Mouse (Mus musculus) intestine, postnatal 0 days (tissue): ENCODE measurements around the gene Cdc26. TPM values are rescaled to one million over a fixed set of nuclear protein-coding genes. Genes with fewer than 3 reads are reported as not detected.
A peak's percentile ranks its signal among the peaks of the same experiment; 100 is the strongest.

Experiments
- ATAC-seq: fragments of 200-750 bp; cut with Nextera tagmentation; 2 replicates; pipeline ENCODE4 v1.8.0; 2017; ENCODE audit warnings: mild to moderate bottlenecking, moderate TSS enrichment, moderate library complexity
- H3K27ac ChIP-seq: fragments of 300-500 bp; sonication (generic); 2 replicates; pipeline ENCODE4 v1.5.1; 2014; ENCODE audit warnings: mild to moderate bottlenecking, low read depth, low read length, moderate library complexity
- H3K27me3 ChIP-seq: fragments of 300-500 bp; sonication (generic); replicated peaks from 2 replicates; pipeline ENCODE4 v1.6.1; 2014; ENCODE audit warnings: low read length, mixed read lengths; ENCODE audit not compliant: control insufficient read depth, insufficient read depth
- H3K36me3 ChIP-seq: fragments of 300-500 bp; sonication (generic); 2 replicates; pipeline ENCODE4 v1.6.1; 2014; ENCODE audit warnings: mild to moderate bottlenecking, moderate library complexity; ENCODE audit not compliant: control insufficient read depth, insufficient read depth
- H3K4me1 ChIP-seq: fragments of 300-500 bp; sonication (generic); replicated peaks from 2 replicates; pipeline ENCODE4 v1.6.1; 2014; ENCODE audit warnings: antibody characterized with exemption, low read length, mixed read lengths; ENCODE audit not compliant: control insufficient read depth, insufficient read depth
- H3K4me2 ChIP-seq: fragments of 300-500 bp; sonication (generic); replicated peaks from 2 replicates; pipeline ENCODE4 v1.6.1; 2014; ENCODE audit warnings: low read depth, mild to moderate bottlenecking, moderate library complexity
- H3K4me3 ChIP-seq: fragments of 300-500 bp; sonication (generic); 2 replicates; pipeline ENCODE4 v1.5.1; 2014; ENCODE audit warnings: low read depth, low read length
- H3K9ac ChIP-seq: fragments of 300-500 bp; sonication (generic); 2 replicates; pipeline ENCODE4 v1.6.1; 2014; ENCODE audit warnings: mild to moderate bottlenecking, low read depth, low read length
- H3K9me3 ChIP-seq: fragments of 300-500 bp; sonication (generic); 2 replicates; pipeline ENCODE4 v1.6.1; 2016; ENCODE audit warnings: mixed run types; ENCODE audit not compliant: control insufficient read depth
- CTCF ChIP-seq: sonication (generic); IDR thresholded peaks from 2 replicates; pipeline ENCODE4 v1.5.1; 2016; ENCODE audit warnings: low read depth, mild to moderate bottlenecking, control low read depth, antibody characterized with exemption, moderate library complexity
- WGBS: fragments of 180-500 bp; shearing (Covaris S2); extraction: QIAGEN DNeasy Blood & Tissue Kit; methylation state at CpG from one replicate; pipeline ENCODE4 v1.1.7; 2014; 5-methylcytosine and 5-hydroxymethylcytosine counted together
- polyA plus RNA-seq: library from polyadenylated mRNA; unstranded; fragments of >200 nt; fragmentation: Nextera tagmentation; extraction: Ambion mirVana; gene quantifications from 2 replicates; pipeline ENCODE4 v1.2.1, GENCODE M21; 2015

Gene Cdc26
- polyA plus RNA-seq, 1 experiment from 2014 or later: 73.7 TPM

DNA sequence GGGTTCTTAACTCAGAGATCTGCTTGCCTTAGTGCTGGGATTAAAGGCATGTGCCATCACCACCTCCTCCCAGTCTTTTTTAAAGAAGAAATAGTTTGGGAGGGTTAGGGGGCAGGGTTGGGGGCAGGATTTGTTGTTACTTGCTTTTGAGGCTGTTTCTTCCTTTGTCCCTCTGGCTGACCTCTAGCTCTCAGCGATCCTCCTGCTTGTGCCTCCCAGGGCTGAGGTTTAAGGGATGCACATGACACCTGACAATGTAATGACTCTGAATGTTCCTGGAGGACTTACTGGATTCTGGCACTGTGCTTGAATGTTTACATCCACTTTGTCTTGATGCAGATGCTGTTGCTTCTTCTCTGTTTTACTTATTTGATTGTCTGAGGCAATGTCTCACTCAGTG, 36.0 kb downstream of the Cdc26 start:
- no peaks in the 10 kb centered on the region for H3K36me3 ChIP-seq
- H3K9me3 ChIP-seq: no peaks in the 10 kb centered on the region
- 0 out of 2 replicates have a peak overlapping the region, but pooled peaks have one; percentile 10 for H3K27ac ChIP-seq
- peaks cover 17% of the 10 kb centered on the region; the same call in 1 of the 2 replicates for H3K4me1 ChIP-seq
- no peak overlapping the region for H3K4me2 ChIP-seq
- no peaks in the 10 kb centered on the region for H3K27me3 ChIP-seq
- no peak overlapping the region for H3K4me3 ChIP-seq
- ATAC-seq: no peak
- H3K9ac ChIP-seq: no peak overlapping the region
- TF ChIP-seq CTCF: no peak
- WGBS: 34% methylated on average over 1 of the region's 1 CpGs

DNA sequence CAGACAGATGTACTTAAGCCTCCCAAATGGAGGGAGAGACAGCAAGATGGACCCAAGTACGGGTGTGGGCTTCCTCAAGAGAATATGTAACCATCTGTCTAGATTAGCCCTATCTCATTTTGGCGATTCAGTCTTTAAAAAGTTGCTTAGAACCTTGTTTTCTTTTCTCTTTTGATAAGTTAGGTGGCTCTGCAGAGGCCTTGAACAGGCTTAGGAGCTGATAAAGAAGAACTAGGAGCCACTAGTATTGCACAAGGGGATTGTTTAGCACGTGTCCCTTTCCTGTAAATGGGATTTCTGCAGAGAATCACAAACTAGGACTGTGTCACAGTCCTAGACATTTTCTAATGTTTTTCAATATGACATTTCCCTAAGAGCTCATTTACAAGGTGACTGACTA, 39.4 kb downstream of the Cdc26 start:
- no peak for ATAC-seq
- H3K36me3 ChIP-seq: no peaks in the 10 kb centered on the region
- H3K27ac ChIP-seq: no peak overlapping the region; the same call in 1 of the 2 replicates
- H3K27me3 ChIP-seq: no peaks in the 10 kb centered on the region
- peaks cover 19% of the 10 kb centered on the region for H3K4me1 ChIP-seq
- TF ChIP-seq CTCF: no peak
- no peaks in the 10 kb centered on the region for H3K9me3 ChIP-seq
- WGBS: 36% methylated on average over 3 of the region's 3 CpGs
- H3K9ac ChIP-seq: no peak overlapping the region
- H3K4me3 ChIP-seq: no peak overlapping the region
- no peak overlapping the region for H3K4me2 ChIP-seq

DNA sequence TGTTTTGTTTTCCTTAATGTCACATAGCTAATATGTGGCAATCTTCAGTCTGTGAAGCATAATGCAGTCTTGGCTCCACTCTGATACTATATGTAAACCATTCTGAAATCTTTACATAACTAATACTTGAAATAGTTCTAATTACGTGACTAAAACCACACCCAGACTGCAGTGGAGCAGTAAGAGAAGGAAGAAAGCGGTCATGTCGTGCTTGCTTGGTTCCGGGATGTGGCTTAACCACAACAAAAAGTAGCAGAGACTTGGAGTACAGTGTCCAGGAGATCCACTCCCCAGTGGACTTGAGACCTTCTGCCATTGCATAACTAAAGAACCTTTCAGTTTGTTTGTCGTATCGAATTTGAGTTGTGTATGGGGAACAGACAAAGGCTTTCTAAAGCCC, 40.9 kb downstream of the Cdc26 start:
- ATAC-seq: peak; percentile 68
- H3K9ac ChIP-seq: no peak overlapping the region
- no peak for TF ChIP-seq CTCF
- H3K27ac ChIP-seq: peak overlapping the region; percentile 62
- H3K4me2 ChIP-seq: peak overlapping the region; percentile 37; the same call in 1 of the 2 replicates
- H3K27me3 ChIP-seq: no peaks in the 10 kb centered on the region
- no peak overlapping the region for H3K4me3 ChIP-seq
- H3K36me3 ChIP-seq: no peaks in the 10 kb centered on the region
- H3K9me3 ChIP-seq: no peaks in the 10 kb centered on the region
- H3K4me1 ChIP-seq: peaks cover 14% of the 10 kb centered on the region
- 36% methylated on average over 6 of the region's 6 CpGs for WGBS

DNA sequence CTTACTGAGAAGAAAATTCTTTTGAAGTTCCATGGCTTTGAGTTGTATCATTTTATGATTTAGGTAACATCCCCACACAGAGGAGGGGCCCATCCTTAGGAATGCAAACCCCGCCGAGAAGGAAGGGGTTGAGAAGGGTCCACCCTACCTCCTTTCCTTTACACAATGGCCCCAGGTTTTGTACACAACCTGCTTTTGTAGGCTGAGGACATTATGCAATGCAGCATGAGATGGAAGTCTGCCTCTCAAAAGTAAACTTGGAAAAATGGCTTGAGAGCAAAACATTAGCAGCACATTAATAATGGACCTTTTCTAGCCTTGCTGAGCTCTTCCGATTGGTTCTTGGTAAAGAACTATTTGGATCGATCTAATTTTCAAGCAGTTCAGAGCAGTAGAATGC, 42.2 kb downstream of the Cdc26 start:
- WGBS: 68% methylated on average over 4 of the region's 4 CpGs
- Histone ChIP-seq H3K4me2 (no peak overlapping the region), H3K9ac (no peak overlapping the region), H3K9me3 (no peaks in the 10 kb centered on the region), H3K4me3 (no peak overlapping the region), H3K27ac (no peak overlapping the region), H3K36me3 (no peaks in the 10 kb centered on the region), H3K4me1 (peaks cover 18% of the 10 kb centered on the region), H3K27me3 (no peaks in the 10 kb centered on the region)
- no peak for ATAC-seq
- TF ChIP-seq CTCF: no peak

DNA sequence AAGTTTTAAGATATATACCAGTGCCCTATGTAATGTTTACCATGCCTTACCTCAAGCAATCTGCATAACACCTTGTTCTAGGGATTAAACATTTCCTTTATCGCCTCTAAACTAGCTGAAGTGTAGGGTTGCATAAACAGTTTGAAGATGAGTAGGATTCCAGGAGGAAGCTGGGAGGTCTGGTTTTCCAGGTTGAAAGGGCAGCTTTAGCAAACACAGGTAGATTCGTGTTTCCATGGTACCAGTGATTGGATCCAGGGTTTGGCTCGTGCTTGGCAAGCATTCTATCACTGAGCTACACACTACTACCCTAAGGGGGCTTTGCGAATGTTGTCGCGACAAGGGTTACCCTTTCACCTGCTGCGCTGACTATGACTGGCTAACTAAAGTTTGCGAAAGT, 44.1 kb downstream of the Cdc26 start:
- H3K27me3 ChIP-seq: no peaks in the 10 kb centered on the region
- peaks cover 15% of the 10 kb centered on the region for H3K4me1 ChIP-seq
- no peak for TF ChIP-seq CTCF
- H3K9me3 ChIP-seq: no peaks in the 10 kb centered on the region
- WGBS: 42% methylated on average over 8 of the region's 8 CpGs
- ATAC-seq: no peak
- no peak overlapping the region for H3K9ac ChIP-seq
- H3K4me2 ChIP-seq: 0 out of 2 replicates have a peak overlapping the region, but pooled peaks have one; percentile 1
- H3K27ac ChIP-seq: no peak overlapping the region
- H3K36me3 ChIP-seq: no peaks in the 10 kb centered on the region
- no peak overlapping the region for H3K4me3 ChIP-seq

DNA sequence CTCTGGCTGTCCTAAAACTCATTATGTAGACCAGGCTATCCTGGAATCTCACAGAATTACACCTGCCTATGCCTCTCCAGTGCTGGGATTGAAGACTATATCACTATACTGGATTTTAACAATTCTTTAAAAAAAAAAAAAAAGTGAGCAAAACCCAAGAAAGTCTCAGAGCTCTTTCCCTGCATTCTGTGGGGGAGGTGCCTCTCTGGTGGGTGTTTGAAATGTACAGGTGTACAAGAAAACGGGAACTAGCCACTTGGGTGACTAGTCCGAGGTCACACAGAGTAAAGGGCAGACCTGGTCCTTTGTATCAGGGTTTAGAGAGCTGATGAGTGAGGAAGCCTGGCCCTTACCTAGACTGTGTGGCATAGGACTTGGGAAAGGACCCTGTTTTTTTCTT, 46.0 kb downstream of the Cdc26 start:
- H3K27ac ChIP-seq: no peak overlapping the region
- no peak overlapping the region; the same call in 1 of the 2 replicates for H3K4me3 ChIP-seq
- peak overlapping the region; percentile 74; the same call in 1 of the 2 replicates for H3K4me2 ChIP-seq
- no peaks in the 10 kb centered on the region for H3K36me3 ChIP-seq
- no peak for ATAC-seq
- H3K9me3 ChIP-seq: no peaks in the 10 kb centered on the region
- no peak overlapping the region for H3K9ac ChIP-seq
- TF ChIP-seq CTCF: no peak
- H3K4me1 ChIP-seq: peaks cover 10% of the 10 kb centered on the region; the same call in 1 of the 2 replicates
- no peaks in the 10 kb centered on the region for H3K27me3 ChIP-seq
- WGBS: 56% methylated on average over 2 of the region's 2 CpGs

DNA sequence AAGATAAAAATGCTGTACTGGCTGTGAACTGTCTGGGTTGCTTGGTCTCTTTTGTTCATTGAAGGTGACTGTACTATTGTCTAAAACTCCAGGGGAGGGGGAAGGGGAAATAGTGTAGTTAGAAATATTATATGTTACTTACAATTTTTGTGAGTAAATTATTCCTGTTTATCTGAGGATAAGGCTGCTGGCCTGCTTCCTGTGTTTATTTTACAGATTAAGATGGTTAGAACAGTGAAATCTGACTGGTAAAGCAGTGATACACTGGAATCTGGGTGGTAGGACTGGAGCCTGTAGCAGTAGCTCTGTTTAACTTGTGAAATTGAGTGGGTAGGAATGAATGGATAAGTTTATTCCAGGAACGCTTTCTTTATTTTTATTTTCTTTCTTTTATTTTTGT, 46.4 kb downstream of the Cdc26 start:
- Histone ChIP-seq H3K9me3 (no peaks in the 10 kb centered on the region), H3K36me3 (no peaks in the 10 kb centered on the region), H3K27ac (peak overlapping the region; percentile 87; the same call in 1 of the 2 replicates), H3K9ac (peak overlapping the region; percentile 86; the same call in 1 of the 2 replicates), H3K4me1 (peaks cover 7% of the 10 kb centered on the region; the same call in 1 of the 2 replicates), H3K27me3 (no peaks in the 10 kb centered on the region), H3K4me2 (peak overlapping the region; percentile 74), H3K4me3 (peak overlapping the region; percentile 83)
- ATAC-seq: no peak
- 76% methylated on average over 1 of the region's 1 CpGs for WGBS
- TF ChIP-seq CTCF: no peak
